8 mouse cellular contexts compared by ENCODE assay signal in genomic region chr2:73965595-73965994, GRCm38 (mm10). TPM values are rescaled to one million over a fixed set of nuclear protein-coding genes. Genes with fewer than 3 reads are reported as not detected.
DNase-seq lines count a peak whose midpoint lies in the region; ATAC-seq and TF ChIP-seq lines count a peak whose summit lies in the region.

No protein-coding gene starts in this region.

- H3K4me3 ChIP-seq in midbrain, postnatal 0 days (ENCODE audit: low read depth, low read length): no peak overlapping the region

- no peak for ATAC-seq in midbrain, postnatal 0 days (ENCODE audit: low FRiP score)

- H3K27ac ChIP-seq in midbrain, postnatal 0 days (ENCODE audit: low read depth, low read length): no peak overlapping the region

- H3K9me3 ChIP-seq in midbrain, postnatal 0 days (ENCODE audit: low read length): no peaks in the 10 kb centered on the region

- WGBS in midbrain, postnatal 0 days: 10% methylated on average over 4 of the region's 4 CpGs

- TF ChIP-seq CTCF in midbrain, postnatal 0 days (IDR thresholded peaks at IDR 0.05): peak; percentile 83

- no peaks in the 10 kb centered on the region for H3K27me3 ChIP-seq in midbrain, postnatal 0 days (ENCODE audit: insufficient read depth, low read length)

- no peaks in the 10 kb centered on the region for H3K36me3 ChIP-seq in midbrain, postnatal 0 days (ENCODE audit: insufficient read depth, low read length)

- no peak overlapping the region for H3K4me2 ChIP-seq in midbrain, postnatal 0 days (ENCODE audit: low read depth, low read length, poor library complexity, severe bottlenecking)

- H3K4me1 ChIP-seq in midbrain, postnatal 0 days (ENCODE audit: insufficient read depth, low read length): no peaks in the 10 kb centered on the region

- no peak overlapping the region for H3K9ac ChIP-seq in midbrain, postnatal 0 days (replicated peaks; ENCODE audit: low read length, poor library complexity, severe bottlenecking)

- peak; percentile 11 for DNase-seq in heart, adult 8-10 months (ENCODE audit: low spot score)
- no peak for DNase-seq in heart, adult 11 months
- DNase-seq in ovary, postnatal 36 days (ENCODE audit: low spot score): peak; percentile 17
- DNase-seq in ovary, postnatal 10 days (ENCODE audit: low spot score): no peak
- DNase-seq in c-Kit-positive CD71-negative TER-119-negative erythroid progenitor cells, embryonic 14.5 days (ENCODE audit: low read depth): peak; percentile 28
- DNase-seq in kidney, postnatal 10 days: peak; percentile 71
- DNase-seq in midbrain, postnatal 0 days (ENCODE audit: low spot score): peak; percentile 69
- no peak for DNase-seq in spleen, postnatal 14 days (ENCODE audit: low spot score in 2 of 2)

RNA-seq across cellular contexts. Expression of gene Atp5g3, which starts 54.5 kb away (rescaled TPM):
- total RNA-seq in heart, adult 8-10 months (2022): 1,000 to 10,000 TPM; 2,950 to 3,478 (median 3,237) TPM
- 230 and 273 TPM in 2 replicates for total RNA-seq in midbrain, postnatal 0 days (2014; rRNA removed)
- polyA plus RNA-seq in midbrain, postnatal 0 days (2015; fragmentation: Nextera tagmentation; extraction: Ambion mirVana): 1,303 and 1,321 TPM in 2 replicates

Comparison
In these comparisons a context has a peak if more than half of its experiments do, and no peak if none do; other contexts are left out.
1. DNase-seq: peak in heart, adult 8-10 months (single experiment), ovary, postnatal 36 days (single experiment), c-Kit-positive CD71-negative TER-119-negative erythroid progenitor cells, embryonic 14.5 days (single experiment), kidney, postnatal 10 days (single experiment) and midbrain, postnatal 0 days (single experiment); none in heart, adult 11 months (single experiment), ovary, postnatal 10 days (single experiment) and spleen, postnatal 14 days (0 of 2).
2. RNA of gene Atp5g3, which starts 54.5 kb away (total RNA-seq): 2,950 to 3,478 TPM in heart, adult 8-10 months; 230 to 273 TPM in midbrain, postnatal 0 days; every median in the first group is over 10 times any median in the second.